Mouse (Mus musculus): ENCODE results near the gene Baz1a.

Baz1a gene

DNA sequence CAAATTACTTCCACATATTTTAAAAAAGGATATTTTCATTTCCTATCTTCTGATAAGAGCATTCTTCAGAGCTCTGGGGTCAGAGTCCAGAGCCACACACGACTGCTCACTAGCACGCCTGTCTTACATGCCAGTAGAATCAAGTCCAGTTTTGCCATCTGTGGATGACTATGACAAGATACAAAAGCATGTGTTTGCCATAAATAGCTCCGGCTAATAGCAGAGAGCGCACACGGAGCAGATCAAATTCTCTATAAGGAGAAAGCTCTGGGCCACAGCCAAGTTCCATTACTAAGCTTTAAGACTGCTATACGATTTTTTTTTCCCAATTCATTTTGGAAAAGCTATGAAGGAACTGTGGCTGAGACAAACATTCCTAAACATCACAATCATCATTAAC, 154.6 kb downstream of the Baz1a start:
- no peak for DNase-seq (ENCODE audit: low spot score in 2 of 2)

DNA sequence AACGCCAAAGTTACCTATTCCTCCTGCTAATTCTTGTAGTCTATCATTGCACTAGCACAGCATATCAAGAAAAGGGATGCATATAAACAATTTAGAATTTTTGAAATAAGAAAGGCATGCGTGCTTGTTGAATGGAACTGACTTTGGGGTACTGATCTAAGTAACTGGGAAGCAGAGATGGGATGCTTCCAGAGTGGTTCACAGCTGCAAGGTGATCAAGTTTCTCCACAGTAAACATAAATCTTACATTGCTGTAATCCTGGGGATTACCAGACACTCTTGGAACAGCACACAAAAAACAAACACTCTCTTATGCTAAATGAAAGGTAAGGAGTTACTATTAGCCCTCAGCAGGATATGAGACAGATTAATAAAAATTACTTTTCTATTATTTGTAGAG, 163.6 kb downstream of the Baz1a start:
- no peak for DNase-seq (ENCODE audit: low spot score in 2 of 2)

DNA sequence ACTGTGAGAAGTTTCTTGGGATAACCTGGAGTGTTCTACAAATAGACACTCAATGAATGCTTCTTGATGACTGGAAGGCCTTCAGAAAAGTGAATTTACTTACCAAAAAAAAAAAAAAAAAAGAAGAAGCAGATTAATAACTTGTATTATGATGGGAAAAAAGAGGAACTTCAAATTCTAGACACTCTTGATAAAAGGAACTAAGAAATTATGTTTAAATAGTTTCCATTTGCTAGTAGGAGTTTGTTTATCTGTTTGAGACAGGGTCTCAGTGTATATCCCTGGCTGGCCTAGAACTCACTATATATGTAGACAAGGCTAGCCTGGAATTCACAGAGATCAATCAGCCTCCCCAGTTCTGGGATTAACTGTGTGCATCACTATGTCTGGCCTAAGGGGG, 169.7 kb downstream of the Baz1a start:
- DNase-seq (ENCODE audit: low spot score in 2 of 2) = no peak
